Mouse (Mus musculus) kidney, postnatal 4 days (tissue): ENCODE data around the gene Ccr1.

Experiments
- DNase-seq, 2 experiments: peaks; one replicate each; pipeline ENCODE4 v3.0.0; 2021; ENCODE audit warnings: mixed read lengths in 2 of 2

The Ccr1 gene

GRCm38 (mm10) chr9:123926041-123926440 is 42.5 kb downstream of the Ccr1 start:
- DNase-seq = peak; percentile 58 to 69

GRCm38 (mm10) chr9:123925101-123925946 is 43.2 kb downstream of the Ccr1 start:
- peak; percentile 85 to 92 for DNase-seq

- DNase-seq = peak; percentile 91 to 96
These were observed 43.9 kb downstream of the Ccr1 start for GRCm38 (mm10) chr9:123924589-123925066.

- peak; percentile 83 to 88 for DNase-seq
These were observed 44.5 kb downstream of the Ccr1 start for GRCm38 (mm10) chr9:123924035-123924434.

- DNase-seq = peak; percentile 47 to 60
These were observed 45.1 kb downstream of the Ccr1 start for GRCm38 (mm10) chr9:123923146-123923991.
